ENCODE assay signal across 8 mouse cellular contexts in the genomic region with DNA sequence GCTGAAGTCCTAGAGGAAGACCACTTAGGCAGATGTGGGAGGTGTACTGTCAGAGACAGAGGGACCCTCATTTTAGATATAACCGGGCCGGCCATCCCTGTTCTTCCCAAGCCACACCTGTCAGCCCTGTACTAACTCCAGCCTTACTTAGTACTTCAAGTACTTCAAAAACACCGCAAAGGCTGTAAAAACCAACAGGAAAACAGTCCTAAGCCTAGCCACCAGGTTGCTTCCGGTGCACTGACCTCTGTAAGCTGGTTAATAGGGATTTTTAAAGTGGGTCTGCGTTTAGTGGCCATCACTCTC. TPM values are rescaled to one million over a fixed set of nuclear protein-coding genes. Genes with fewer than 3 reads are reported as not detected.
DNase-seq lines count a peak whose midpoint lies in the region; ATAC-seq and TF ChIP-seq lines count a peak whose summit lies in the region.

No protein-coding gene starts in this region.

- no peaks in the 10 kb centered on the region for H3K9me3 ChIP-seq in heart, embryonic 15.5 days (replicated peaks)
- H3K9me3 ChIP-seq in heart, postnatal 0 days (replicated peaks; ENCODE audit: control insufficient read depth, low read length): no peaks in the 10 kb centered on the region

- H3K4me2 ChIP-seq in heart, embryonic 15.5 days: peak overlapping the region; percentile 69
- peak overlapping the region; percentile 81 for H3K4me2 ChIP-seq in heart, postnatal 0 days (ENCODE audit: low read depth, low read length)

- H3K4me3 ChIP-seq in heart, embryonic 15.5 days: peak overlapping the region; percentile 90
- H3K4me3 ChIP-seq in bone marrow, adult 2 months (replicated peaks; ENCODE audit: control insufficient read depth, low read depth, low read length): peak overlapping the region; percentile 93
- H3K4me3 ChIP-seq in heart, postnatal 0 days (ENCODE audit: low read depth, low read length): peak overlapping the region; percentile 96
- peak overlapping the region; percentile 91 for H3K4me3 ChIP-seq in macrophage (ENCODE audit: inconsistent target)

- no peak for TF ChIP-seq CTCF in bone marrow, adult 2 months (IDR thresholded peaks at IDR 0.05; ENCODE audit: control insufficient read depth, insufficient read depth, low read length)
- no peak for TF ChIP-seq CTCF in heart, postnatal 0 days (IDR thresholded peaks at IDR 0.05; ENCODE audit: low read depth)

- no peak for ATAC-seq in heart, embryonic 15.5 days (replicated peaks; ENCODE audit: insufficient number of reproducible peaks, insufficient read depth, low FRiP score, low read depth)
- 0 out of 2 replicates have a peak, but pooled peaks have one; percentile 3 for ATAC-seq in heart, postnatal 0 days (ENCODE audit: insufficient read depth, low read depth)
- no peak for ATAC-seq in granulocyte monocyte progenitor cell, adult 5-6 weeks (replicated peaks; ENCODE audit: poor library complexity, severe bottlenecking)

- 43% methylated on average over 5 of the region's 5 CpGs for WGBS in heart, embryonic 15.5 days
- WGBS in bone marrow, adult 2 months: 11% methylated on average over 5 of the region's 5 CpGs
- WGBS in heart, postnatal 0 days: 28% methylated on average over 5 of the region's 5 CpGs
- WGBS in macrophage (ENCODE audit: missing documents): 20% methylated on average over 5 of the region's 5 CpGs

- H3K36me3 ChIP-seq in heart, embryonic 15.5 days: peaks cover 33% of the 10 kb centered on the region
- peaks cover 34% of the 10 kb centered on the region for H3K36me3 ChIP-seq in heart, postnatal 0 days (replicated peaks; ENCODE audit: control insufficient read depth, insufficient read depth, low read length)
- H3K36me3 ChIP-seq in macrophage (ENCODE audit: inconsistent target): peaks cover 26% of the 10 kb centered on the region; the same call in 1 of the 2 replicates

- no peaks in the 10 kb centered on the region for H3K27me3 ChIP-seq in heart, embryonic 15.5 days
- H3K27me3 ChIP-seq in heart, postnatal 0 days (ENCODE audit: control insufficient read depth, insufficient read depth, low read length): no peaks in the 10 kb centered on the region

- peaks cover 24% of the 10 kb centered on the region for H3K4me1 ChIP-seq in heart, embryonic 15.5 days (replicated peaks)
- no peaks in the 10 kb centered on the region; the same call in none of the 2 replicates for H3K4me1 ChIP-seq in bone marrow, adult 2 months (ENCODE audit: control insufficient read depth, insufficient read depth, low read length)
- H3K4me1 ChIP-seq in heart, postnatal 0 days (ENCODE audit: control insufficient read depth, insufficient read depth): peaks cover 14% of the 10 kb centered on the region

- peak overlapping the region; percentile 94 for H3K27ac ChIP-seq in heart, embryonic 15.5 days
- peak overlapping the region; percentile 99 for H3K27ac ChIP-seq in bone marrow, adult 2 months (ENCODE audit: control insufficient read depth, insufficient read depth, low read depth, low read length, poor library complexity)
- H3K27ac ChIP-seq in heart, postnatal 0 days (ENCODE audit: low read depth): peak overlapping the region; percentile 98
- peak overlapping the region; percentile 71 for H3K27ac ChIP-seq in macrophage

- TF ChIP-seq POLR2A in bone marrow, adult 2 months (IDR thresholded peaks at IDR 0.05; ENCODE audit: borderline replicate concordance, control insufficient read depth, low read depth, low read length): no peak

- H3K9ac ChIP-seq in heart, embryonic 15.5 days: peak overlapping the region; percentile 88
- H3K9ac ChIP-seq in heart, postnatal 0 days (replicated peaks; ENCODE audit: low read depth, low read length): peak overlapping the region; percentile 96

- DNase-seq in heart, postnatal 4 days: no peak
- DNase-seq in heart, postnatal 0 days (ENCODE audit: low spot score): no peak
- no peak for DNase-seq in cerebellum, postnatal 25 days
- DNase-seq in MN1 (ENCODE audit: low spot score): no peak

- no peak for TF ChIP-seq EP300 in heart, postnatal 0 days (IDR thresholded peaks at IDR 0.05; ENCODE audit: low read depth)

- peaks cover 21% of the 10 kb centered on the region for H3K79me2 ChIP-seq in macrophage (ENCODE audit: inconsistent target)

RNA-seq across cellular contexts. Expression of a gene that starts 11.1 kb away (rescaled TPM):
- 216 and 229 TPM in 2 replicates for polyA plus RNA-seq in heart, embryonic 15.5 days (2015; fragmentation: Nextera tagmentation; extraction: Ambion mirVana)
- total RNA-seq in heart, postnatal 4 days (2021): 100 to 1,000 TPM; 155 to 157 TPM
- 114 and 151 TPM in 2 replicates for polyA plus RNA-seq in bone marrow, adult 2 months (2011; ENCODE audit: insufficient read depth, insufficient read length, low replicate concordance, missing spikeins)
- total RNA-seq in heart, postnatal 0 days (2014; rRNA removed; ENCODE audit: low replicate concordance): 136 and 152 TPM in 2 replicates
- polyA plus RNA-seq in heart, postnatal 0 days (2015; fragmentation: Nextera tagmentation; extraction: Ambion mirVana): 258 and 265 TPM in 2 replicates
- total RNA-seq in macrophage (2018; cell fraction: chromatin; rRNA removed): 100 to 1,000 TPM; 105 to 190 (median 144) TPM
- 100 to 1,000 TPM; 116 to 185 (median 147) TPM for total RNA-seq in macrophage (2018; cell fraction: cytosol; rRNA removed)
- 100 to 1,000 TPM in 21 of 26 experiments, 10 to 100 TPM in 5; 75.6 to 167 (median 114) TPM for total RNA-seq in macrophage (2018; cell fraction: nucleus; rRNA removed)
- polyA plus RNA-seq in macrophage (2018): 111 to 167 TPM (median 162 TPM) in 3 replicates
- 120 and 174 TPM in 2 replicates for total RNA-seq in granulocyte monocyte progenitor cell, adult 5-6 weeks (2014; fragmentation: Nextera tagmentation)
- total RNA-seq in granulocyte monocyte progenitor cell, adult 5-6 weeks (2017): 124 and 125 TPM in 2 replicates
